Mouse (Mus musculus): Measurements from ENCODE around the gene Cd22.
A peak's percentile ranks its signal among the peaks of the same experiment; 100 is the strongest.
"Not testable (repeated sequence)": the region's sequence is repeated elsewhere in the genome, so short reads cannot be mapped to it uniquely, and the experiment has no call there.

The Cd22 gene

GRCm38 (mm10) chr7:30880176-30880575 lies at the start of gene Cd22:
Gene Cd22 (minus strand): TSS chr7:30880342.
- no peak for DNase-seq

- DNase-seq: not testable (repeated sequence)
Measured at GRCm38 (mm10) chr7:30924581-30924980, 44.4 kb upstream of the Cd22 start, which contains the start of gene Hamp2. Gene Hamp2 (minus strand): TSS chr7:30924681.

GRCm38 (mm10) chr7:30924071-30924470 lies 43.9 kb upstream of the Cd22 start:
- DNase-seq: no peak

GRCm38 (mm10) chr7:30922490-30922889 lies 42.3 kb upstream of the Cd22 start:
- not testable (repeated sequence) for DNase-seq

GRCm38 (mm10) chr7:30920217-30920616 lies 40.1 kb upstream of the Cd22 start:
- DNase-seq: peak; percentile 67

GRCm38 (mm10) chr7:30917219-30917618 lies 37.1 kb upstream of the Cd22 start:
- no peak for DNase-seq

- DNase-seq: no peak
Measured at GRCm38 (mm10) chr7:30916713-30917112, 36.6 kb upstream of the Cd22 start.

- no peak for DNase-seq
Measured at GRCm38 (mm10) chr7:30914732-30915131, 34.6 kb upstream of the Cd22 start, which contains the start of gene Mag. Gene Mag (minus strand): TSS chr7:30914873.

- no peak for DNase-seq
Measured at GRCm38 (mm10) chr7:30909773-30910172, 29.6 kb upstream of the Cd22 start.

GRCm38 (mm10) chr7:30908992-30909431 lies 28.9 kb upstream of the Cd22 start:
- no peak for DNase-seq

GRCm38 (mm10) chr7:30908277-30908991 lies 28.3 kb upstream of the Cd22 start:
- DNase-seq: peak; percentile 52

- DNase-seq: no peak
Measured at GRCm38 (mm10) chr7:30904042-30904441, 23.9 kb upstream of the Cd22 start.

- no peak for DNase-seq
Measured at GRCm38 (mm10) chr7:30895217-30895616, 15.1 kb upstream of the Cd22 start.

GRCm38 (mm10) chr7:30892515-30892914 lies 12.4 kb upstream of the Cd22 start:
- DNase-seq: no peak

GRCm38 (mm10) chr7:30891746-30892145 lies 11.6 kb upstream of the Cd22 start:
- DNase-seq: no peak

GRCm38 (mm10) chr7:30890681-30891080 lies 10.5 kb upstream of the Cd22 start:
- no peak for DNase-seq

GRCm38 (mm10) chr7:30888786-30889185 lies 8.6 kb upstream of the Cd22 start:
- no peak for DNase-seq

GRCm38 (mm10) chr7:30887568-30888188 lies 7.5 kb upstream of the Cd22 start:
- DNase-seq: no peak

- no peak for DNase-seq
Measured at GRCm38 (mm10) chr7:30886852-30887251, 6.7 kb upstream of the Cd22 start.

GRCm38 (mm10) chr7:30884047-30884446 lies 3.9 kb upstream of the Cd22 start:
- DNase-seq: no peak

- DNase-seq: no peak
Measured at GRCm38 (mm10) chr7:30881367-30881766, 1.2 kb upstream of the Cd22 start.

GRCm38 (mm10) chr7:30878950-30879349 lies 1.2 kb downstream of the Cd22 start:
- DNase-seq: no peak

GRCm38 (mm10) chr7:30873083-30873482 lies 7.1 kb downstream of the Cd22 start:
- peak; percentile 74 for DNase-seq

- no peak for DNase-seq
Measured at GRCm38 (mm10) chr7:30863386-30863785, 16.8 kb downstream of the Cd22 start.

Data from liver (tissue).